Mouse (Mus musculus) embryo, embryonic 10.5 days (tissue): ENCODE measurements around the gene Dab1.

Experiments
- DNase-seq: peaks from one replicate; pipeline ENCODE4 v3.0.0-alpha.2; 2015; ENCODE audit warnings: low spot score

The Dab1 gene

DNA sequence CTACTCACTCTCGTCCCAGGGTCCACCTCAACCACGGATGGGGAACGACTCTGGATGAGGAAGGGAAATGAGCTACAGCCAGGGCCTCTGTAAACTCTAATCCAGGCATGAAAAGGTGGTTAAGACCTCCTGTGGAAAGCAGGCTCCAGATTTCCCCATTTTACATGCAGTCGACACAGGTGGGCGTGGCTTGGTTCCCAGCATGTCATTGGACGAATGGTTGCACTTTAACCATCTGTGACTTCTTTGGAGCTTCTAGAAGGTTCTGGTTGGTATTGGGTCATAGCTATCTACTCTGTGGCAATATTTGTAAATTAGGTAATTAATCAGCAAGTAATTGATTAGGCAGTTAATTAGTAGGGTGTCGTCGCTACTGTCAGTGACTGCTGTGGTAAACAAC, 752.0 kb downstream of the Dab1 start:
- DNase-seq = no peak

DNA sequence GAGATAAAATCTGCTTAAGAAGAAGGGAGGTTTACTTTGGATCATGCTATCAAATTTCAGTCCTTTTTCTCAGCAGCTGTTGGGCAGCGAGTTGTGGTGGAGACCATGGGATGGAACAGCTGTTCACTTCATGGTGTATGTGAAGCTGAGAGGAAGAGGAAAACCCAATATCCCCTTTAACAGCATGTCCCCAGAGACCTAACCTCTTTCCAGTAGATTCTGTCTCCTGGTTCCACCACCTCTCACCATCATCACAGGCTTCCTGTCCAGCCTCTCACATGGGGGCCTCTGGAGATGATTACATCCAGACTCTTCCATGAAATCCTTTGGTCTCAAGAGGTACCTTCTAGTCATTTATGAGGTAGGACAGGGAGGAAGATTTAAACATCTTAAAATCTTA, 755.0 kb downstream of the Dab1 start:
- DNase-seq = no peak

DNA sequence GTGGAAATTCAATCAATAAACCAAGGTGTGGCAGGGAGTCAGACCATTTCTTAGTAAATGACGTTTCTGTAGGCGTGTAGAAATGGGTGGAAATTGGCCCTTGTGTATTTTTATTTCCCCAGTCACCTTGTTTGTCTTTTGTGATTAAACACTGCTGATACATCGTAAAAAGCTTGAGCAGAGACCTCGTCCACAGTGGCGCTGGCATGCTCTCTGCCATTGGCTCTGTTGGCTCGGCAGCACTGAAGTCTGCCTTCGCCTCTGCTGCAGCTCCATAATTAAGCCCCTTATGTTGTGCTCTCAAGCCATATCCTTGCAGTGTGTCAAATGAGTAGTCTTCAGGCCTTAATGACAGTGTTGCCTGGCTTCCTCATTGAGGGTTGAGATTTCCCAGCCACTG, 765.5 kb downstream of the Dab1 start:
- no peak for DNase-seq

DNA sequence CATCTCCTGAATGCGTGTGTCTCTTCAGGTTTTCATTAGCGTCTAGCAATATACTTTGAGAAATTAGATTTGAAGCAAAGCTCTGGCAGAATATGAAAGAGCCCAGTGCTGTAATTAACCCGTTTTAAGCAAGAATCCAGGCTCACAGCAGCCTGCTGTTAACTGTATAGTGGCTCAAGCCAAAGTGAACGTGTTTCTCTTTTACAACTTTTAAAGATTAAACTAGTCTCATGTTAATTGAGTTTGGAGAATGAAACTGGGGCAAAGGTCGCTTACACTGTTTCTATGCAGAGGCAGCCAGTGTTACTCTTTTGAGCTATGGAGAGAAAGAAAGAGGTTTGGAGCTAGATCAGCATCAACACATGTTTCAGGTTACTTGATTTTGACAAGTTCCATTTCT, 766.1 kb downstream of the Dab1 start:
- DNase-seq = peak; percentile 25

DNA sequence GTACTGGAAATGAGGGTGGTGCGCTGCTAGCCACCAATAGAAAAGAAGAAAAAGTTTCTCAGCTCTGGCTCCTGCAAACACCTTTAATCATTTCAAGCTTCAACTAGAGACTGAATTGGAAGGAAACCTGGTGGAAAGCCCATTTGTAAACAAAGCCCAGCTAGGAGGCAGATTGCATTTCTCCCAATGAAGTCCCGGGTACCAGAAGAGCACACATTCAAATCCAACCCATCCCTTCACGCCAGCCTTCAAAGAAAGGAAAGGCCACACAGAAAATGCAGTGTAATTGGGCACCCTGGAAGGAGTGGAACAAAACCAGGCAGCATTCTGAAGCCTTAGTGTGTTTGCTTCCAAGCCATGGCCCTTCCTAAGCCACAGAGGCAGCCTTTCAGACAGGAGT, 776.4 kb downstream of the Dab1 start:
- no peak for DNase-seq

DNA sequence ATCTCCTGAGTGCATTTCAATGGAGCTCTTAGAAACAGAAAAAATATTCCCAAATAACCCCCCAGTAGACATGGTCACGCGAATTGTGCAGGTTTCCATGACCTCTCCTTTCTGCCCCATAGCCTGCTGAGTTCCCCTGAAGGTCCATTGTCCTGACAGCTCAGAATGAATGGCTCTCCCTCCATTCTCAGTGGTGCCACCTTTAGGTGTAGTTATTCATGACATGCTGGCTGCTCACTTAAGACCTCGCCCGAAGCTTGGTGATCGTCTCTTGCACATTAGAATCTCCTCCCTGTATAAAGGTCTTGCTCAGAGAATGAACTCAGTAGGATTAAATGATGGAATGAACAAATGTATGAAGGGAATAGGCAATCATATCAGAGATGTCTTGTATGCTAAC, 776.9 kb downstream of the Dab1 start:
- DNase-seq = no peak

DNA sequence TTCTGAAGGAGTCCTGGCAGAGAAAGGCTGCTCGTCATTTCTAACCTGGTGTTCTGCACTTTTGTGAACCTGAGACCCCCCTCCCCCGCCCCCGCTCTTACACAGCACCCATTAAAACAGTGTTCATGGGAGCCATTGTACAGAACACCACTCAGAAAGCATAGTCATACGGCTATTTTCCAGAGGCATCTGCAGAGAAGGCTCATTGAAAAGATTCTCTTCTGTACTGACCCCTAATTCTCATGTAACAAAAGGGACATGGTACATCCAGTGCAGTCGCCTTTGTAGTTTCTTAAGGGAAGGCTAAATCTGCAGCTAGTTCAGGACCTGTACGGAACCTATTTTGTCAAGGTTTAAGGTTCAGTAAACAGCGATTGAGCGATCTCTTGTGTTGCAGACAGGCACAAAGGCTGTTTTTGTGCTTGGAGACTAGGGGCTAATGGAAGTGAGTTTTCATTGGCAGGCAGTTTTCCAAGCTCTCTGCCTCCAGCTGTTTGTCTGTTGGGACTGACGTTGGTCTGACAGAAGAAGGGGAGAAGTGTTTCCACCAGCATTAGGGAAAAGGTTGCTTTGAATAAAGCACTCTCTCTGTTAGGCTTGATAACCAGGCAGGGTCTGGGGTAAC, 780.1 kb downstream of the Dab1 start:
- peak; percentile 49 for DNase-seq

DNA sequence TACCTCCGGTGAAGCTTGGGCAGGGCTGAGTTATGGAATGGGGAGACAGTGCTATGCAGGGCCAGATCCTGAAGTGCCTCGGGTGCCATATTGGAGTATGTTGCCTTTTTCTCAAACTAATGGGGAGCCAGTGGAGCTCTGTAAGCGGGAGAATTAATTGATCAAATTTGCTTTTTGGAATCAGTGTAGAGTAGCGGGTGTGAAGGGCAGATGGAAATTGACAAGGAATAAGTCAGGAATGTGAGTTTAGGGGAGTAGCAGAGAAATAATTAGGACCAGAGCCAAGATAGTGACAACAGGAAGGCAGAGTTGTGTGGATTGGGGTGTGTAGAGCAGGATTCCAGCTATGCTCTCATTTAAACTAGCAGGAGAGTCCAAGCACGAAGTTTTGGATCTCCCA, 784.9 kb downstream of the Dab1 start:
- DNase-seq = no peak

DNA sequence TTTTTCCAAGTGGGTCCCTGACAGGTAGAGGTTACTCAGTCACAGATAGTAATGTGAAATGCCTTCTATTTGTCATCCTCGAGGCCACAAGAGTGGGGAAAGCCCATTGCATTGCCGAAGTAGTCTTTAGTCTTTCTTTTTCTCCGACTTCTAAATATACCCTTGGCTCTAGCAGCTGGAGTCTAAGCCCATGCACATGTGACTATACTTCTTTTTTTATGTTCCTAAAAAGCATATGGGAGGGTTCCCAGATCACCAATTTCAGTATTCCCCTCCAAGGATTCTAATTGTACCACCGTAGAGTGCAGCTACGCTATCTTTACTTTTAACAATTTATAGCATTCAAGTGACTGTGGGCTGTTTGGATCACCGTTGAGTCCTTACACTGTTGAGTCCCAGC, 791.8 kb downstream of the Dab1 start:
- no peak for DNase-seq

DNA sequence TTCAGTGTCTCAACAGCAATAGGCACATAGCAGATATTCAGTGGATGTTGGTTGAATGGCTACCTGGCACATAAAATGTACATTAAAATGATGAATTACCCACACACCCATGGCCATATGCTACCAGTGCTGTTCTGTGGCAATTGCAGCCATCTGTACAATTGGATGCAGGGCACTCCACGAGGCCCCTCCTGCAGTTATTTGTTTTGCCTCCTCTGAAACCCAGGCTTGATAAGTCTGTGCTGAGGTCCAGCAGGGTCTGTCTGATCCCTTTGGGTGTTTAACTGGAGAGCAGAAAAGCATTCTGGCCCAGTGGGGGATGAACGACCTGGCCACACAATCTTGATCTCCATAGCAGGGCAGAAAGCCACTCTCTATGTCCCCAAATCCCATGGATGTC, 796.3 kb downstream of the Dab1 start:
- no peak for DNase-seq

DNA sequence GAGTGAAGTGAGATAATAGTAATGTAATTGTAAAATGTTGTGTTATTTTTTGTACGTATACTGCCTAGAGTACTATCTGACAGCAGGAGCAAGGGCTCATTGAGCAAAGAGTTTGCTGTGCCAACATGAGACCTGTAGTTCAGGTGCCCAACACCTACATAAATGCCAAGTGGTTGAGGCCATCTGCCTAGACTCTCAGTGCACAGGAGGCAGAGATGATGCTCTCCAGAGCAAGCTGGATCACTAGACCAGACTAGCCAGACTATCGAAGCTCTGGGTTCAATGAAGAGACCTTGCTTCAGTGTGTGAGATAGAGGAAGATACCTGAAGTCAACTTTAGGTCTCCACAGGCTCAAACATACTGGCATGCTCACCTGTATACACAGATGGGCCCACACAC, 799.2 kb downstream of the Dab1 start:
- no peak for DNase-seq

DNA sequence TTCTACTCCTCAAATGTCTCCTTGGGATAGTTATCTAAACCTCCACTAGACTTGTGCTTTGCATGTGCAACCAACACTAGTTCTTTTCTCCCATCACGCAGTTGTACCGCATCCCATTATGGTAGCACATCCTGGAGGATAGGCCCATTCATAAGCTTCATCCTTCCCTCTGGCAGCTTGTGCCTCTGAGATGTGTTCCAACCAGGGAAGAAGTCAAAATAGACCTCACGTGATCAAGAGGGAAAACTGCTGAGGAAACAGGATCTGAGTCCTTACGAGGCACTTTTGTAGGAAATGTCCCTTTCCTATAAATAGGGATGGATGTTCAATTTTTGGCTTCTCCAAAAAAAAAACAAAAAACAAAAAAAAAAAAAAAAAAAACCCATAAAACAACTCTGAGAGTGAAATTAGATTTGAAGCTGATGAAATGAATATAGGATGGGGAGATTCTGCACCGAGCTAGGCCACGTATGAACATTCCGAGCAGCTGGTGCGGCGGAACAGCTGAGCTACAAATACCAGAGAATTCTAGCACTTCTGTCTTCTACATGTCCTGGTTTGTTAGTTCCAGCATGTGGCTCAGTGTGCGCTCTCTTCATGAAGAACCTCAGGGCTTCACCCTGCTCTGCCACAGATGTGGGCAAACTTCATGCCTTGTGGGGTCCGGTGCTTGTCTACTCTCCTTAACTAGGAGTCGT, 802.0 kb downstream of the Dab1 start:
- no peak for DNase-seq

DNA sequence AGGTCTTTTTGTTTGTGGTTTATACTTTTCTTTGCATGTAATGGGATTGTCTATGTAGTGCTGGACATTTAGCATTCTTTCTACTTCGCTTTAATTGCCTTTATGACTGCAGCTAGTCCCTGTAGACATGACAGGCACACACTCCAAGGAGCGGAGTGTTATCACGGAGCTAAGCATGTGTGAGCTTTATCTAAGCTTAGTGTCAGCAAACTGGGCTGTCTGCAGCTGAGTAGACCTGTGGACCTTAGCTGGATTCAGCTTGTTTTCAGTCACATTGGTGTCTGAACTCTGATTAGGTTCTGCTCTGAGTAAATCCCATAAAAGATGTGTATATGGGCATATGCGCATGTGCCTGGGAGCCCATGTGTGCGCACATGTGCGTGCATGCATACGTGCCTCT, 810.0 kb downstream of the Dab1 start:
- DNase-seq = no peak

DNA sequence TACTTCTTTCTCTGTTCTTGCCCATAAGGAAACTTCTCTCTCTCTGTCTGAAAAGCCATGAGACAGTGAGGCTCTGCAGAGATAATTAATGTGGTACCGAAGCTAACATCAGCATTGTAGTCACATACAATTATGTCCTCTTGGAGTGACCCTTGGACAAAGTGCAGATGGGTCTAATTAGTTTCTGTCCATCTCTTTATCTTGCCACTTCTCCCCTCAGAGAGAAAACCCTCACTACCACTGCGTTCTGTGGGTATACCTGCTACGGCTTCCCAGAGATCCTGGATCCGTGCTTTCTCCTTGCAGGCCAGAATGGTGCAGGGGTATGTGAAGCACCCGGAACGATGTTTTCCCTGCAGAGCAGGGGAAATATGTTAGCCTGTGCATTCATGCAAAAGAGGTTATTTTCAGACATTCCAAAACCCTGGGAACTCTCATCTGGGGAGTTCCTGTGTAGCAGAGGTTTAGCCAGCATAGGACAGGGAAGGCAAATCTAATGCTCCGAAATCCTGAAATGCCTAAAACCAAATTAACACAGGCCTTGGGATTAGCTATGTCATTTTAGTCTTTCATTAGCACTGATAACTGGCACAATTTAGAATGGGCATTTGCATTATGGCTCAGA, 812.2 kb downstream of the Dab1 start:
- DNase-seq = no peak

DNA sequence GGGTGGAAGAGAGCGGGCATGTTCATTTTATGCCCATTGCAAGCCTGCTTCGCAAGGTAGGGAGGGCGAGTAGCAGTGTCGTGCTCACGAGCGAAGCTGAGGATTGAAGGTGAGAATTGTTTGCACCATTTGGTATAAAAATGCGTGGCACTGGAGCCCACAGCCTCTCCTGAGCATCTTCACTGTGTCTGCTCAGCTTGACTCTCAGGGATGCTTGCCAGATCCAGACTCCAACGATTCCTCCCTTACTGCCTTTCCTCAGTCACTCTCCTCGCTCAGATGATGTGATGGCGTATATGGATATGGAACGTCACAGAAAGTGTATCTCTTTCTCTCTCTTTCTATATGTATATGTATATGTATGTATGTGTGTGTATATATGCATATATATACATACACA, 813.0 kb downstream of the Dab1 start:
- no peak for DNase-seq

DNA sequence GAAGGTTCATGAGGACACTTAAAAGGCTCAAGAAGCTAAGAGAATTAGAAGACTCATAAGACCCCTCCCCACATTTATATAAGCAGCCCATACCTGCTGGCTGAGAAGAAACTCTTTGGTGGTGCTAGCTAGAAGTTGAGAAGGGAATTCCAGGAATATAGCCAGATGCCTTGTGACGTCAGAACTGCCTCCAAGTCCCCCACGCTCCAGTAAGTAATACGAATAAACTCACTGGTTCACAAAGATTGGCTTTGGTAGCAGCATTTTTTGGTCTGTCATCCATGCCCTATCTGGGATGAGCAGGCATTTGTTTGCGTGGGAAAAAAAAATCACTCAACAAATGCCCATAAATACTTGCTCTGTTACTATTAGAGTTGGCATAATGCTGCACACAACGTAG, 816.6 kb downstream of the Dab1 start:
- DNase-seq = no peak

DNA sequence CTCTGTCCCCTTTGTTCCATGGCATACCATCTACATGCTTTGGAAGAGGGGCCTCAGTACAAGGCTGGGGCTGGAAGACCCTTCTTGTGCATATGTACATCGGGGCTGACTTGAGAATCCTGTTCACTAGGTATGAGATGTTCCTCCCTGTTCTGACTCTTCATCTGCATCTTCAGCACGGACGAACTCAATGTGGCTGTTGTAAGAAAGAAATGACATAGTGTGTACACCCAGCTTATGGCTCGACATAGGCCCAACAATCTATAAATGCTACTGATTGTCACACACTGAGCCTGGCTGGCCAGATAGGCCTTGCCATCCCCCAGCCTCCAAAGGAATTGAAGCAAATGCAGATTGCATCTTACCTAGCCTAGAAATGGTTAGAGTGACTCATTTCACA, 817.3 kb downstream of the Dab1 start:
- DNase-seq = no peak

DNA sequence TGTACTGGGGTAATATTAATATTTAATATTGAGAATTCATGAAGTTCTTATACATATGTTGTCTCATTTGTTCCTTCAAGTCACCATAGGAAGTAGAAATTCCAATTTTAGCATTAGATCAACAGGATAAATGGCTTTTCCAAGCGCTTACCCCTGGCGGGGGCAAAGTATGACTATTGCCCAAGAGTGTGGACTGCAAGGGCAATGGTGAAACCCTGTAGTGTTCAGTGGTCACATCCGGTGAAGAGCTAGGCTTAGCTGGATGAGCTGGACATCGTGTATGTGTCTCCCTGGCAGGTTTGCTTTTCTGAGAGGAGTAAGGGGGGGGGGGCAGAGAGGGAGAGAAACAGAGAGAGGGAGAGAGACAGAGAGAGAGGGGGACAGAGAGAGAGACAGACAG, 819.6 kb downstream of the Dab1 start:
- no peak for DNase-seq

DNA sequence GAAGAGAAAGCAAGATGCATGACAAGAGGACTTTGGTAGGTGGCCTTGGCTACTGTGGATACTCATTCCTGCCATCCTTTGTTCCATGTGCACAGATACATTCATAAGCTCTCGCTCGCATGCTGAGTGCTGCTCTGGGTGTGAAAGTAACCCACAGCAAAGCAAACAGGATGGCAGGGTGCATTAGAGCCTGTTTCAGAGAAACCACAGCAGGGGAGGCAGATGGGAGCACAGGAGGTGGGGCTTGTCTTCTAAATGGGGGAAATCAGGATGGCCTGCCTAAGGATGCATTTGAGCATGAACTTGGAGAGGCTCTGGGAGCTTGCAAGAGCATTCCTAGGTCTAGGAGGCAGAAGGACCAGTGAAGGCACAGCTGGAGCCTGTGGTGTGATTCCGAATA, 820.5 kb downstream of the Dab1 start:
- no peak for DNase-seq

DNA sequence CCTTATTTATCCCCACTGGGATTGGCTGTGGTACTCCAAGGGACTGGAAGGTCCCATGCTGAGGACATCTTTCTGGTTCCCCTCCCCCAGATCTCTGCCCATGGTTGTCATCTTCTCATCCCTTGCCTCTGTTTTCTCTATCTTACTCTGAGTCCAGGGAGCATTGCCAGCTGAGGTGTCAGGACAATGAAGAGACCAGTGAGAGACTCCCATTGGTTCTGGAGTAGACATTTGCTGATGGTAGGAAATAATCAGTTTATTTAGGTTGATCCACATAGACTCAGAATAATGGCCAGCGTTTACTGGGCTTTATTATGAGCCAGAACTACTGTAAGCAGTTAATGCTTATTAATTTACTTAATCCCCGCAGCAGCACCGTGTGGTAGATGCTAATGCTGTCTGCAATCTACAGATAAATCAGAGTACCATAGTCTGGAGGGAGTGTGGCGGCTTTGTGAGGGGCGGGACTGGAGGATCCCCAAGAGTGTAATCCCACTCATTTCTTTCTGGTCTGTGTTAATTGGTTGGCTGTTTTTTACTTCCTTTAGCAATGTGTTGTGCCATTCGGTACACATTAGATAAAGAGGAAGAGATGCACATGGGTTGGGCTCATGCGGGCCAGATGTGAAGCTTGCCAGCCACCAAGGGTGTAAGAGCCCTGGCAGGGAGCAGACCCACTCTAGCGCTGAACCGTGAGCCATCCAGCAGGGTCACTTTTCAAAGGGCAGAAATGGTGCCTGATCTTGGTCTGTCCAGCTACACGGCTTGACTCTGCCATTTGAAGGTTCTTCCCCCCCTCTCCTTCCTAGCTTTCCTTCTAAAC, 824.0 kb downstream of the Dab1 start:
- no peak for DNase-seq

DNA sequence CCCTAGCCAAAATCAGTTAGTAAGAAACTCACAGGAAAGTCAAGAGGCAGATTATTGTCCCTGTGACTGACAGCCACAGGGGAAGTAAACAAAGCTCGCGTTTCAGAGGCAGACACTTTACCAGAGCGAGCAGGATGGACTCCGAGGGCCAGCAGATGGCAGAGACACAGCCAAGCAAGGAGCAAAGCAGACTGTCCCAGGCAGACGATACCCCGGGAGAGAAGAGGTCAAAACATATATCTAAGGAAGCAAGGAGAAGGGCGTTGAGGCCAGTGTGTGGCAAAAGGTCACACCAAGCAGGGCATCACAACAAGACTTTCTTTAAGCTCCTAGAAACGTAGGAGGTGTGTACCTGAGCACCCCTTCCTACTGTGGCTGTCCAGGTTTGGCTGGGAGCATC, 824.6 kb downstream of the Dab1 start:
- no peak for DNase-seq

DNA sequence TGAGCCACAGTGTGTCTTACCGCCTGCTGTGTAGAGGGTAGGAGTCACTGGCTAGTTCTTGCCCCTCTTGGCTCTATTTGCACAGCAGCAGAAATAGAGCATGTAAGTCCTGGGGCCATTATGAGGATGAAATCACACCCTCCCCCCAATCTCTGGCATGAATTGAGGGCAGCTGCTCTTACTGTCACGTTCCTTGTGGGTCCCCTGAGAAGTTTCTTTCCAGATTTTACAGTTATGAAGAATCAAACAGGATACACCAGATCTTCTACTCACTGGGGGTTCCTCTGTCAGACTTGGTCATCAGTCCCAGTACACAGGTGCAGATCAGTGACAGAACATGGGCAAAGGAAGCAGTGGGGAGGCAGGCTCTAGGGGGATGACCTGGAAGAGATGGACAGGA, 825.8 kb downstream of the Dab1 start:
- DNase-seq = no peak

DNA sequence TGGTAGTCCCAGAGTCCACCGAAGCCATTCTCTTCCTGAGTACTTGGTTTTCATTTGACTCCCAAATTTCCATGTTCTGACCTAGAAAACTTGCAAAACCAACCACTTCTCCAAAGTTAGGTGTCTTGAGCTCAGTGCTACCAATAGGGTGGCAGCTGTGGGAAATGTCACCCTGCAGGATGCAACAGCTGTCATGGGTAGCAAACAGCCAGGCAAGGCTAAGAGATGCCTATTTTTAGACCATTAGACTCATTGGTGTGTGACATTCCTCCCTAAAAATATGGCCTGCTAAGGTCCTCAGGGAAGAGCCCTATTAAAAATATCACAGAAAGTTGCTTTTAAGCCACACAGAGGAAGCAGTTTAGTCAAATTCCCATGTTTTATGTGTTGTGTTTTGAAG, 829.0 kb downstream of the Dab1 start:
- no peak for DNase-seq
